Mouse (Mus musculus) C2C12 (cell line): ENCODE results near the gene Htatsf1. TPM values are rescaled to one million over a fixed set of nuclear protein-coding genes. Genes with fewer than 3 reads are reported as not detected.

Source experiments
- H3K27me3 ChIP-seq: one replicate; pipeline ENCODE4 v1.6.1; 2011; ENCODE audit not compliant: control insufficient read depth, insufficient read depth, insufficient read length
- H3K36me3 ChIP-seq: one replicate; pipeline ENCODE4 v1.6.1; 2011; ENCODE audit not compliant: control insufficient read depth, insufficient read depth
- H3K4me3 ChIP-seq: one replicate; pipeline ENCODE4 v1.5.1; 2011; ENCODE audit warnings: mild to moderate bottlenecking, control low read depth; ENCODE audit not compliant: poor library complexity, insufficient read depth, severe bottlenecking
- H3K79me2 ChIP-seq: one replicate; pipeline ENCODE4 v1.6.1; 2011; ENCODE audit not compliant: control insufficient read depth, insufficient read depth
- H3K79me3 ChIP-seq: one replicate; pipeline ENCODE4 v1.6.1; 2011; ENCODE audit warnings: low read depth, control low read depth
- H3ac ChIP-seq: one replicate; pipeline ENCODE3; 2011; ENCODE audit warnings: low read depth; ENCODE audit not compliant: control insufficient read depth, insufficient read length
- CEBPB ChIP-seq: IDR thresholded peaks from one replicate; pipeline ENCODE4 v1.6.1; 2011; ENCODE audit warnings: low read depth, mild to moderate bottlenecking, control low read depth, moderate library complexity
- CTCF ChIP-seq: IDR thresholded peaks from one replicate; pipeline ENCODE4 v1.5.1; 2011; ENCODE audit not compliant: control insufficient read depth, insufficient read depth, insufficient read length
- FOSL1 ChIP-seq: IDR thresholded peaks from one replicate; pipeline ENCODE4 v1.8.0; 2011; ENCODE audit warnings: mild to moderate bottlenecking, low read length; ENCODE audit not compliant: poor library complexity, insufficient read depth, severe bottlenecking
- MAX ChIP-seq: IDR thresholded peaks from one replicate; pipeline ENCODE4 v1.6.1; 2011; ENCODE audit warnings: mild to moderate bottlenecking, control low read depth
- MYOD1 ChIP-seq: IDR thresholded peaks from one replicate; pipeline ENCODE4 v1.6.1; 2011; ENCODE audit warnings: low read depth; ENCODE audit not compliant: control insufficient read depth, insufficient read length
- MYOG ChIP-seq: IDR thresholded peaks from one replicate; pipeline ENCODE4 v1.6.1; 2011; ENCODE audit not compliant: control insufficient read depth, insufficient read length; ENCODE audit errors: extremely low read depth
- USF1 ChIP-seq: IDR thresholded peaks from one replicate; pipeline ENCODE4 v1.6.1; 2011; ENCODE audit warnings: low read depth, mild to moderate bottlenecking, control low read depth, moderate library complexity
- long read RNA-seq, 2 experiments: library from polyadenylated mRNA; unstranded; transcript quantifications; one replicate each; pipeline ENCODE4 v2.0.0; 2019 to 2020
- polyA plus RNA-seq: library from polyadenylated mRNA; unstranded; fragments of >200 nt; fragmentation: generic; extraction: Trizol; gene quantifications from one replicate; pipeline ENCODE4 v1.2.1, GENCODE M21; 2012; ENCODE audit warnings: missing spikeins

Htatsf1 gene
- 12.6 TPM for polyA plus RNA-seq
- long read RNA-seq, experiment 1, transcript Htatsf1-201 (10 exons, 2,810 nt) = major isoform, 43 of 81 reads
- long read RNA-seq, experiment 1, partial matches to known transcripts = 33 of 81 reads
- long read RNA-seq, experiment 1, other reads (novel, unspliced or antisense) = 3 of 81 reads
- long read RNA-seq, experiment 2, transcript Htatsf1-201 (10 exons, 2,810 nt) = major isoform, 170 of 219 reads
- long read RNA-seq, experiment 2, partial matches to known transcripts = 43 of 219 reads
- long read RNA-seq, experiment 2, other reads (novel, unspliced or antisense) = 4 of 219 reads

DNA sequence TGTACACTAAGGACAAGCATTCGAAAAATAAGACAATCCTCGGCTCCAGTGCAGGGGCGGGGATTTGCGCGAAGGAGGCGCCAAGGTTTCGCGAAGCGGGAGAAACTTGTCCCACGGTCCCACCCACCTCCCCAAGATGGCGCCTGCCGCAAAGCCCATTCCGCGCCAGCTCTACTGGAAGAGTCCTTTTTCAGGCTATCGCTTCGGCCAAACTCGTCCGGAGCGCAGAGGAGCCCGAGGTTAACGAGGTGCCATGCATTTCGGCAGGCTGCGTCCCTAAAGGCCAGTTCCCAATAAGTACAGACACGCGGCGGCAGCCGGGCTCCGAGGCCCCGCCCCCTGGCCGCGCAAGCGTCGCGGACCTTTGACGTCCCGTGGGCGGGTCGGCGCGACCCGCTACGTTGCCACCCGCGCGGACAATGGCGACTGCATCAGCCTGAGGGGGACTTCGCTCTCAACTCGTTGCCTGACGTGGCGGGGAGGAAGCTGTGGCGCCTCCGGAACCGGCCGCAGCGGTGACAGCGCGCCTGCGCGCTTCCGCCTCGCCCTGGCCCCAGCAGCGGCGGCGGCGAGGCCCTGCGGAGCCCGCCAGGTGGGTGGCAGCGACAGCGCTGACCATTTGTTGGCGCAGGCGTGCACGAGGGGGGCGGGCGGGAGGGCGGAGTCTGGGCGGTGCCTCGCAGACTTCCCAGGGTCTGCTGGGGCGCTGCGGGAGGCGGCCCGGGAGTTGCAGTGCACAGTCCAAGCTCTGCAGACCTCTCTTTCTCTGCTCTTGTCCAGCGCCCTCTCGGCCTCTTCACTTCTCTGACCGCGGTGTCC, at the start of gene Htatsf1:
TSS of gene Htatsf1 (plus strand) at position 410 of the 819 bp plus-strand sequence.
- Histone ChIP-seq H3K27me3 (no peaks in the 10 kb centered on the region), H3K4me3 (peak within 1 kb of the TSS; percentile 43), H3K79me3 (peaks cover 2% of the 10 kb centered on the region), H3ac (peak within 1 kb of the TSS; percentile 80), H3K79me2 (peaks cover 14% of the 10 kb centered on the region), H3K36me3 (peaks cover 5% of the 10 kb centered on the region)
- no peak for TF ChIP-seq USF1
- TF ChIP-seq MYOD1 = no peak
- no peak for TF ChIP-seq CEBPB
- no peak for TF ChIP-seq MYOG
- no peak for TF ChIP-seq CTCF
- TF ChIP-seq FOSL1 = no peak
- no peak for TF ChIP-seq MAX

DNA sequence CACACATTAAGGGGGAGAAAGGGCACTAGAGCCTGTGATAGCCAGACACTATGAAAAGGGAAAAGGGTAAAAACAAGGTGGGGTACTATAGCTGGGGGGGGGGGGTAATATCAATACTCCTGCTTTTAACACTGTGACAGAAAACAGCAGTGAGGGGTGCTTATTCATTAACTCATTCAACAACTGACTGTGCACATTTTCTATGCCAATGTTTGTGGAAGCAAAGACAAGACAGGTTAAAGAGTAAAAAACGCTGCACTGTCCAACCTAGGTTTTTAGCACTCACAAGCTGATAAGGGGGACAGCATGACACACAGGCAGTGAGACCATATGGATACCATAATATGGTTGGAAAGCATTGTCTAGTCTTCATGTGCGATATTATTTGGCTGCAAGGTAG, 40.5 kb upstream of the Htatsf1 start:
- no peak overlapping the region for H3K4me3 ChIP-seq
- H3ac ChIP-seq = no peak overlapping the region
- no peaks in the 10 kb centered on the region for H3K36me3 ChIP-seq
- TF ChIP-seq MYOD1 = no peak
- no peak for TF ChIP-seq CEBPB
- no peak for TF ChIP-seq CTCF
- TF ChIP-seq MYOG = no peak
- TF ChIP-seq FOSL1 = no peak
- no peak for TF ChIP-seq USF1
- TF ChIP-seq MAX = no peak
- no peaks in the 10 kb centered on the region for H3K79me3 ChIP-seq
- no peaks in the 10 kb centered on the region for H3K27me3 ChIP-seq
- H3K79me2 ChIP-seq = no peaks in the 10 kb centered on the region

DNA sequence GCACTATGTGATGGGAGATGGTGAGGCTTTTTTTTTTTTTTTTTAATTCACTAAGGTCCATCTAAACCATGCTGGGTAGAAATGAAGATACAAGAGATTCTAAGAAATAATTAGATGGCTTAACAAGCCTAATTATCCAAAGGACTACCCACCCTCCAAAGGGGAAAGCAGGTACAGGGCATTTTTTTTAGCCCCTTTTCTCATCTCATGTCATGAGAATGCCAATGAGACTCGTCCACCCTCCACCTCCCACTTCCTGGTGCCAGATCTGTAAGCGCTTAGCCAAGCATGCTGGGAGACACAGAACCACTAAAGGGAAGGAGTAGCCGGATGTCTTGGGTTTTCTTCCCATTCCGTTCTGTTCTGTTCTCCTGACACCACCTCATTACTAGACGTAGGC, 10.6 kb upstream of the Htatsf1 start, which contains the start of gene Brs3:
TSS of gene Brs3 (plus strand) at position 301 of the 400 bp plus-strand sequence.
- TF ChIP-seq USF1 = no peak
- TF ChIP-seq CTCF = no peak
- no peak for TF ChIP-seq MYOD1
- Histone ChIP-seq H3K79me2 (no peaks in the 10 kb centered on the region), H3ac (no peak within 1 kb of the TSS), H3K27me3 (no peaks in the 10 kb centered on the region), H3K36me3 (no peaks in the 10 kb centered on the region), H3K4me3 (no peak within 1 kb of the TSS), H3K79me3 (no peaks in the 10 kb centered on the region)

DNA sequence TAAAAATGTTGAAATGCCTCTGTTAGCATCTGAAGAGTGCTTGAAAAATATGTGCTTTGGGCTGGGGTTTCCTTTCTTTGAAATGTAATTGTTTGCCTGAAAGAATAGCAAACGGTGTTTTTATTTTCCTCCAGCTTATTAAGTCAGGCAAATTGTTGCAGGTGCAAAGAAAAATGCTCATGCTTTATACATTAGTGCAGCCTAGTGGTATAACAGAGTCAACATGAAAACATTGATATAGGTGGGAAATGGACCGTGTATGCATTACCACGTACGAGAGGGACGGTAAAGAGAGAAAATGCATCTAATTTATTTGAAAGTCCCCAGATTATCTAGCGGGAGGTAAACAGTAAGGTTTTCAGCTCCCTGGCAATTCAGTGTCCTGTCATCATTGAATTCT, 9.5 kb upstream of the Htatsf1 start:
- Histone ChIP-seq H3K79me3 (no peaks in the 10 kb centered on the region), H3ac (no peak overlapping the region), H3K36me3 (no peaks in the 10 kb centered on the region), H3K27me3 (no peaks in the 10 kb centered on the region), H3K79me2 (no peaks in the 10 kb centered on the region), H3K4me3 (no peak overlapping the region)
- TF ChIP-seq MYOG (no peak), MYOD1 (no peak), CEBPB (no peak), FOSL1 (no peak), USF1 (no peak)

DNA sequence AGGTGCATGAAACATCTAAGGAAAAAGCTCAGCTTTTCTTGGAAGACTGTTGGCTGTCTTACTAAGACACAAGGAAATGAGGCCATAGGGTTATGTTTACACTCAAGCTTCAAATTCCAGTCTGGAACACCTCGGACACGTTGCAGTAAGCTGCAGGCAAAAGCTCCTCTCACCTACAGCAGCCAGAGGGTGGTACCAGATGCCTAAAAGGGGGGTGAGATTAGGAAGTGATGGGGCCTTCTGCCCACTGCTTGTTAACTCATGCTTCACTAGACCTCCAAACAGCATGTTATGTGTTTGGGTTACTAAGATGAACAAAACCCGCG, 572 bp upstream of the Htatsf1 start:
- no peak for TF ChIP-seq MYOD1
- TF ChIP-seq USF1 = no peak
- TF ChIP-seq MYOG = no peak
- no peak for TF ChIP-seq CTCF
- TF ChIP-seq CEBPB = no peak
- TF ChIP-seq MAX = no peak
- TF ChIP-seq FOSL1 = no peak
- Histone ChIP-seq H3K4me3 (no peak overlapping the region), H3ac (peak overlapping the region; percentile 45), H3K79me2 (peaks cover 14% of the 10 kb centered on the region), H3K36me3 (peaks cover 5% of the 10 kb centered on the region), H3K79me3 (peaks cover 2% of the 10 kb centered on the region), H3K27me3 (no peaks in the 10 kb centered on the region)

DNA sequence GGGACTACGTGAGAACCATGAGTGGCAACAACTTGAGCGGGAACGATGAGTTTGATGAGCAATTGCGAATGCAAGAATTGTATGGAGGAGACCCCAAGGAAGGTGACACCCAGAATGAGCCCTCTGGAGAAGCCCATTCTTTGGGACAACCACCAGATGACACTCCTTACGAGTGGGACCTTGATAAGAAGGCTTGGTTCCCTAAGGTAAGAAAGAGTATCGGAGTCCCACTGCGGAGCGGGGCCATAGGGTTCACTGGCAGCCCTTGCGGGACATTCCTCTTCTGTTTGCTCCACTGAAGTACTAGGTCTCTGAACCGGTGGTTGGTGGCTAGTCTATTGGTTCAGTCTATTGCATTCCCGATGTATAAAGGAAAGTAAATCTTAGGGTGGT, 606 bp downstream of the Htatsf1 start:
- no peak for TF ChIP-seq FOSL1
- no peak for TF ChIP-seq MYOD1
- TF ChIP-seq CTCF = no peak
- TF ChIP-seq CEBPB = no peak
- no peak for TF ChIP-seq MAX
- TF ChIP-seq USF1 = no peak
- no peak for TF ChIP-seq MYOG
- Histone ChIP-seq H3K79me2 (peaks cover 14% of the 10 kb centered on the region), H3K36me3 (peaks cover 5% of the 10 kb centered on the region), H3K4me3 (peak overlapping the region; percentile 43), H3K27me3 (no peaks in the 10 kb centered on the region), H3ac (peak overlapping the region; percentile 75), H3K79me3 (peaks cover 2% of the 10 kb centered on the region)
